Mouse (Mus musculus) brain, embryonic 18.5 days (tissue): ENCODE results near the gene Adk.

Experiments
- DNase-seq: peaks from one replicate; pipeline ENCODE4 v3.0.0-alpha.2; 2012; ENCODE audit warnings: low read depth, low spot score

The Adk gene

GRCm38 (mm10) chr14:21253993-21254339, 201.6 kb downstream of the Adk start:
- no peak for DNase-seq

GRCm38 (mm10) chr14:21268229-21268628, 215.9 kb downstream of the Adk start:
- DNase-seq = no peak

- DNase-seq = no peak
Observed at GRCm38 (mm10) chr14:21271472-21271871, 219.1 kb downstream of the Adk start.

GRCm38 (mm10) chr14:21275786-21276185, 223.4 kb downstream of the Adk start:
- DNase-seq = no peak

- no peak for DNase-seq
Observed at GRCm38 (mm10) chr14:21278290-21278689, 225.9 kb downstream of the Adk start.

GRCm38 (mm10) chr14:21278907-21279535, 226.6 kb downstream of the Adk start:
- no peak for DNase-seq

GRCm38 (mm10) chr14:21280451-21280850, 228.1 kb downstream of the Adk start:
- DNase-seq = no peak

- DNase-seq = no peak
Observed at GRCm38 (mm10) chr14:21281506-21281905, 229.1 kb downstream of the Adk start.

GRCm38 (mm10) chr14:21284116-21284515, 231.7 kb downstream of the Adk start:
- no peak for DNase-seq

- no peak for DNase-seq
Observed at GRCm38 (mm10) chr14:21284847-21285246, 232.5 kb downstream of the Adk start.

GRCm38 (mm10) chr14:21286274-21286673, 233.9 kb downstream of the Adk start:
- DNase-seq = no peak

- DNase-seq = no peak
Observed at GRCm38 (mm10) chr14:21287726-21288442, 235.5 kb downstream of the Adk start.

GRCm38 (mm10) chr14:21299743-21300142, 247.4 kb downstream of the Adk start:
- no peak for DNase-seq

- no peak for DNase-seq
Observed at GRCm38 (mm10) chr14:21304815-21305214, 252.4 kb downstream of the Adk start.

GRCm38 (mm10) chr14:21308349-21308936, 256.1 kb downstream of the Adk start:
- no peak for DNase-seq

- no peak for DNase-seq
Observed at GRCm38 (mm10) chr14:21310530-21310929, 258.2 kb downstream of the Adk start.

GRCm38 (mm10) chr14:21313561-21314342, 261.4 kb downstream of the Adk start:
- DNase-seq = no peak

GRCm38 (mm10) chr14:21314466-21314865, 262.1 kb downstream of the Adk start:
- no peak for DNase-seq

GRCm38 (mm10) chr14:21334826-21335225, 282.5 kb downstream of the Adk start:
- DNase-seq = no peak

GRCm38 (mm10) chr14:21335691-21336314, 283.4 kb downstream of the Adk start:
- no peak for DNase-seq

- no peak for DNase-seq
Observed at GRCm38 (mm10) chr14:21337948-21338347, 285.6 kb downstream of the Adk start.

- no peak for DNase-seq
Observed at GRCm38 (mm10) chr14:21341195-21341594, 288.8 kb downstream of the Adk start.
